Mouse (Mus musculus): ENCODE results near the gene Rcn3.

Gene Rcn3

GRCm38 (mm10) chr7:45092048-45092447 is at the start of gene Rcn3:
Rcn3 (minus strand) TSS chr7:45092221.
- DNase-seq (ENCODE audit: low read depth, low spot score) = peak; percentile 40
- no peaks in the 10 kb centered on the region for H3K36me3 ChIP-seq (ENCODE audit: control insufficient read depth, insufficient read depth, low read length, poor library complexity, severe bottlenecking)
- H3K27me3 ChIP-seq (ENCODE audit: control insufficient read depth, insufficient read depth, low read length, poor library complexity, severe bottlenecking) = no peaks in the 10 kb centered on the region

- H3K27me3 ChIP-seq (ENCODE audit: control insufficient read depth, insufficient read depth, low read length, poor library complexity, severe bottlenecking) = no peaks in the 10 kb centered on the region
- peaks cover 1% of the 10 kb centered on the region for H3K36me3 ChIP-seq (ENCODE audit: control insufficient read depth, insufficient read depth, low read length, poor library complexity, severe bottlenecking)
- DNase-seq (ENCODE audit: low read depth, low spot score) = no peak
Measured at GRCm38 (mm10) chr7:45141319-45141718, 49.3 kb upstream of the Rcn3 start.

GRCm38 (mm10) chr7:45139904-45140723 is 48.1 kb upstream of the Rcn3 start:
- Histone ChIP-seq H3K36me3 (ENCODE audit: control insufficient read depth, insufficient read depth, low read length, poor library complexity, severe bottlenecking) (peaks cover 1% of the 10 kb centered on the region), H3K27me3 (ENCODE audit: control insufficient read depth, insufficient read depth, low read length, poor library complexity, severe bottlenecking) (no peaks in the 10 kb centered on the region)
- DNase-seq (ENCODE audit: low read depth, low spot score) = no peak

GRCm38 (mm10) chr7:45138403-45138802 is 46.4 kb upstream of the Rcn3 start:
- Histone ChIP-seq H3K27me3 (ENCODE audit: control insufficient read depth, insufficient read depth, low read length, poor library complexity, severe bottlenecking) (no peaks in the 10 kb centered on the region), H3K36me3 (ENCODE audit: control insufficient read depth, insufficient read depth, low read length, poor library complexity, severe bottlenecking) (peaks cover 5% of the 10 kb centered on the region; the same call in 1 of the 2 replicates)
- DNase-seq (ENCODE audit: low read depth, low spot score) = no peak

GRCm38 (mm10) chr7:45137171-45138006 is 45.4 kb upstream of the Rcn3 start:
- DNase-seq (ENCODE audit: low read depth, low spot score) = no peak
- Histone ChIP-seq H3K36me3 (ENCODE audit: control insufficient read depth, insufficient read depth, low read length, poor library complexity, severe bottlenecking) (peaks cover 8% of the 10 kb centered on the region; the same call in 1 of the 2 replicates), H3K27me3 (ENCODE audit: control insufficient read depth, insufficient read depth, low read length, poor library complexity, severe bottlenecking) (no peaks in the 10 kb centered on the region)

- peak; percentile 93 for DNase-seq (ENCODE audit: low read depth, low spot score)
- Histone ChIP-seq H3K27me3 (ENCODE audit: control insufficient read depth, insufficient read depth, low read length, poor library complexity, severe bottlenecking) (no peaks in the 10 kb centered on the region), H3K36me3 (ENCODE audit: control insufficient read depth, insufficient read depth, low read length, poor library complexity, severe bottlenecking) (peaks cover 7% of the 10 kb centered on the region; the same call in 1 of the 2 replicates)
Measured at GRCm38 (mm10) chr7:45135993-45136567, 44.1 kb upstream of the Rcn3 start, which contains the start of the genes Gm45713 and Flt3l. Gm45713 (minus strand) TSS chr7:45136231. Flt3l (minus strand) TSS chr7:45136432.

- H3K36me3 ChIP-seq (ENCODE audit: control insufficient read depth, insufficient read depth, low read length, poor library complexity, severe bottlenecking) = peaks cover 7% of the 10 kb centered on the region; the same call in 1 of the 2 replicates
- no peak for DNase-seq (ENCODE audit: low read depth, low spot score)
- no peaks in the 10 kb centered on the region for H3K27me3 ChIP-seq (ENCODE audit: control insufficient read depth, insufficient read depth, low read length, poor library complexity, severe bottlenecking)
Measured at GRCm38 (mm10) chr7:45135370-45135769, 43.3 kb upstream of the Rcn3 start.

- Histone ChIP-seq H3K36me3 (ENCODE audit: control insufficient read depth, insufficient read depth, low read length, poor library complexity, severe bottlenecking) (peaks cover 7% of the 10 kb centered on the region; the same call in 1 of the 2 replicates), H3K27me3 (ENCODE audit: control insufficient read depth, insufficient read depth, low read length, poor library complexity, severe bottlenecking) (no peaks in the 10 kb centered on the region)
- DNase-seq (ENCODE audit: low read depth, low spot score) = peak; percentile 51
Measured at GRCm38 (mm10) chr7:45134544-45135026, 42.6 kb upstream of the Rcn3 start.

GRCm38 (mm10) chr7:45133446-45134159 is 41.6 kb upstream of the Rcn3 start:
- H3K27me3 ChIP-seq (ENCODE audit: control insufficient read depth, insufficient read depth, low read length, poor library complexity, severe bottlenecking) = no peaks in the 10 kb centered on the region
- no peak for DNase-seq (ENCODE audit: low read depth, low spot score)
- H3K36me3 ChIP-seq (ENCODE audit: control insufficient read depth, insufficient read depth, low read length, poor library complexity, severe bottlenecking) = peaks cover 7% of the 10 kb centered on the region; the same call in 1 of the 2 replicates

- Histone ChIP-seq H3K36me3 (ENCODE audit: control insufficient read depth, insufficient read depth, low read length, poor library complexity, severe bottlenecking) (peaks cover 7% of the 10 kb centered on the region; the same call in 1 of the 2 replicates), H3K27me3 (ENCODE audit: control insufficient read depth, insufficient read depth, low read length, poor library complexity, severe bottlenecking) (no peaks in the 10 kb centered on the region)
- DNase-seq (ENCODE audit: low read depth, low spot score) = no peak
Measured at GRCm38 (mm10) chr7:45131850-45132249, 39.8 kb upstream of the Rcn3 start.

- no peak for DNase-seq (ENCODE audit: low read depth, low spot score)
- Histone ChIP-seq H3K36me3 (ENCODE audit: control insufficient read depth, insufficient read depth, low read length, poor library complexity, severe bottlenecking) (peaks cover 16% of the 10 kb centered on the region), H3K27me3 (ENCODE audit: control insufficient read depth, insufficient read depth, low read length, poor library complexity, severe bottlenecking) (no peaks in the 10 kb centered on the region)
Measured at GRCm38 (mm10) chr7:45129776-45130512, 37.9 kb upstream of the Rcn3 start.

- Histone ChIP-seq H3K27me3 (ENCODE audit: control insufficient read depth, insufficient read depth, low read length, poor library complexity, severe bottlenecking) (no peaks in the 10 kb centered on the region), H3K36me3 (ENCODE audit: control insufficient read depth, insufficient read depth, low read length, poor library complexity, severe bottlenecking) (peaks cover 16% of the 10 kb centered on the region)
- DNase-seq (ENCODE audit: low read depth, low spot score) = no peak
Measured at GRCm38 (mm10) chr7:45129318-45129717, 37.3 kb upstream of the Rcn3 start.

GRCm38 (mm10) chr7:45128624-45129246 is 36.7 kb upstream of the Rcn3 start, which contains the start of gene Rpl13a:
Rpl13a (minus strand) TSS chr7:45128761.
- Histone ChIP-seq H3K27me3 (ENCODE audit: control insufficient read depth, insufficient read depth, low read length, poor library complexity, severe bottlenecking) (no peaks in the 10 kb centered on the region), H3K36me3 (ENCODE audit: control insufficient read depth, insufficient read depth, low read length, poor library complexity, severe bottlenecking) (peaks cover 15% of the 10 kb centered on the region)
- peak; percentile 100 for DNase-seq (ENCODE audit: low read depth, low spot score)
